Mouse (Mus musculus) left cerebral cortex, postnatal 4 days (tissue): ENCODE measurements around the gene Abca1. TPM values are rescaled to one million over a fixed set of nuclear protein-coding genes. Genes with fewer than 3 reads are reported as not detected.

ENCODE experiments used
- DNase-seq: peaks from one replicate; pipeline ENCODE4 v3.0.0-alpha.2; 2022
- intact Hi-C: fragments of 180-260 bp; cut with DNase I; formaldehyde crosslinking; loops from one replicate; pipeline ENCODE4 v1.15.1; 2025
- total RNA-seq, 2 experiments: library from RNA; stranded (reverse); gene quantifications; 2 replicates each; pipeline ENCODE4 v1.2.3; 2021

The Abca1 gene
- total RNA-seq, 2 experiments from 2014 or later = 34.3 to 34.8 TPM

DNA sequence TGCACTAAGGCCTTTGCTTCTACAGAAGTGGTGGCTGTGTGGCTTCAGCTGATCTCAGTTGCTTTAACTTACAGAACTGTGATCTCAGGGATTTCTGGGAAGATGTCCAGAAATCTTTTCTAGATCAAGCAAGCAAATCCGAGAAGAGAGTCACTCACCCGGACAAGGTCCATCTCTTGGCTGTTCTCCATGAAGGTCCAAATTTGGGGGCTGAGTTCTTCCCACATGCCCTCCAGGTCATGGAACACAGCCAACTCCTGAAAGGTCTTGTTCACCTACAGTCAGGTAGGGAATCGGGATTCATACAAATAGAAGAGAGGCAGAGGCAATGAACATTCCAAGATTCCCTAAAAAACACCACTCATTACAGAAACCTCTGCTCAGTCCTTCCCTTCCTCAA lies 70.1 kb downstream of the Abca1 start:
- no peak for DNase-seq
- intact Hi-C loops = no loop called here

DNA sequence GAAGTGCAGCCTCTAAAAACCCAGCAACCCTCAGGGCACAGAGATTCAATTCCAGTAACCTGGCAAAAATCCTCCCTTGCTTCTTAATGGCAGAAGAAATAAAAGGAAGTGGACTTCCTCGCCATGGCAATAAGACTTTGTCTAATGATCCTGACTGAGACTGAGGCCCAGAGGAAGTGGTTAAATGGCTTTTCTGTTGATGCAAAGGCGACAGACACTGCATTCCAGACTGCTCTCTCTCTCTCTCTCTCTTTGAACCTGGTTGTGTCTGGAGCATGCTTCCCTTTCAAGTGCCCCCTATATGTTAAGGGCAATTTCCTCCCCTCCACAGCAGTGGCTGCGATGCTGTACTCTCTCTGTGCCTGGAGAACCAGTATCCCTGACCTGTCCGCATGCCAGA lies 70.7 kb downstream of the Abca1 start:
- intact Hi-C loops = no loop called here
- no peak for DNase-seq

DNA sequence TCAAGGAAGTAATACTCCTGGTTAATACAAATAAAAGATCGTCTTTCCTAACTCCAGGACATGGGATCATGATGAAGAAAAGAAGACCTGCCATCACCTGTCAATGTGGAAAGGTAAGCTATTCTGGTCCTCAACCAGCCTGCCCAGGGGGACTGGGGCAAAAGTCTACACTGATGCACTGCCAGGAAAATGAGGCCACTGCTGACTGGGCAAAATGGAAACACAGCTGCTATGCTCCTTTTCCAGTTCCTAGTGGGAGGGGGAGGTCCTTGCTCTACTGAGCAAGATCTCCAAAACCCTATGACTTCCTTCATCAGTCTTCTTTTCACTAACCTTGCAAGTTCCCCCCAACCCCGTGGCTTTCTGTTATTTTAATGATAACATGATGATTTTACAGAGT lies 73.1 kb downstream of the Abca1 start:
- no peak for DNase-seq
- intact Hi-C loops = no loop called here

DNA sequence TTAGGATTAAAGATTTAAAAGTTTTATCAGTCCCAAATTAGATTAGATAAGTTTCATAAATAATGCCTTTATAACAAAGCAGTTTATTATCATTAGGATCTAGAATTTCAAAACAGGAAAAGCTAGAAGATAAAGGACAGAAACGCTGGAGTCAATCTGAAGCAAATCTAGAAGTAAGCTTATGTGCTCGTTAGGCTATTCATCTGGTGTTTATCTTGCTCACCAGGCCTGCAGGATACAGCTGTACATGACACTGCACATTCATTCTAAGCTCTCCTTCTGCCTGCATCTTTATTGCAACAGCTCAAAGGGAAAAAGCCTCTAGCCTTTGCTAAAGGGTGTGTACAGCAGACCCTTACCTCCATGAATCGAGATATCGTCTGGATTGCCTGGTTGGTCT lies 74.1 kb downstream of the Abca1 start:
- intact Hi-C loops = no loop called here
- no peak for DNase-seq

DNA sequence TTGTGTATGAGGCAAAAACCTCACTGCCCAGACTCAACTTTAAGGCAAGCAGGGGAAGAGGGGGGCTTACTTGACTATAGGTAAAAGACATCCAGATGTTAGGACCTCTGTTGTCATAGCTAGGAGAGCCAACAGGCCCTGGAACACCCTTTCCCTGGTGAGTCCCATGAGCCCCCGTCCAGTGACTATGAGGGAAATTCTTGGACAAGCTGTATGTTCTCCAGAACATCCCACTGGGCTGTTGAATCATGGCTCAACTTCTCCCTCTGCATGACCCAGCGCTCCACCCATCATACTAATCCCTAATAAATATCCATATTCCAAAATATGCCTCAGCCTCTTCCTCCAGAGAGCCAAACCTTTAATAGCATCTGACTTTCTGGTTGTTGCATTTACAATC lies 76.6 kb downstream of the Abca1 start:
- intact Hi-C loops = no loop called here
- DNase-seq = no peak

DNA sequence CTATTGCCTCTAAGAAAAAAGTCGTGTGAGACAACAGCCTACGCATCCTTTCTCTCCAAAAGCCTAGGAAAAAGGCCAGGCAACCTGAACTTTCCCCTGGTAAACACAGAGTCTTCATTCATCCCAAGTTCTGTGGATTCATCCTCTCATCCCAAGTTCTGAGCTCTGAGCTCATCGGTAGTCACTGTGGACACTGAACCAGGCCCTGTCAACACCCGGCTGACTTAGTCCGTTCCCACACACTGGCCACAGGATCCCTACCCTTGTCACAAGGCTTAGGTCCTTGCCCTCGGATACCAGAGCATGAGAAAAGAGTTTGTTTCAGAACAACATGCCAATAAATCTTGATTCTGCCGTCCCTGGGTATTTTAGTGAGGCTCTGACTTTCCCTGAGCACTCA lies 77.2 kb downstream of the Abca1 start:
- intact Hi-C loops = no loop called here
- DNase-seq = no peak

DNA sequence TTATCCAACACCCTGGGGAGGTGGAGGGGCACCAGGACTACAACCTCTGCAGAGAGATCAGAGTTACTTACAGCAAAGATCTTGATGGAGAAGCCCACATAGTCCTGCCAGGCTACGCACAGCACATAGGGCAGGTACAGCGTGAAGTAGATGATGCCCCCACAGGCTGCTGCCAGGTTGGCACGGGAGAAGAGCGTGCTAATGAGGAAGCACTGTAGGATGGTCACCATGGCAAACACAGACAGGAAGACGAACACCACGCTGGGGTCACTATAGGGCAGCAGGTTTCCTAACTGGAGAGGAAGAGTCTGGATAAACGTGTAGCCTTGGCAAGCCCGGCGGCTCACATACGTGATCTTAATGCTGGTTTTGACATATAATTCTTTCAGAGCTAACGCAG lies 77.8 kb downstream of the Abca1 start:
- DNase-seq = no peak
- intact Hi-C loops = no loop called here

DNA sequence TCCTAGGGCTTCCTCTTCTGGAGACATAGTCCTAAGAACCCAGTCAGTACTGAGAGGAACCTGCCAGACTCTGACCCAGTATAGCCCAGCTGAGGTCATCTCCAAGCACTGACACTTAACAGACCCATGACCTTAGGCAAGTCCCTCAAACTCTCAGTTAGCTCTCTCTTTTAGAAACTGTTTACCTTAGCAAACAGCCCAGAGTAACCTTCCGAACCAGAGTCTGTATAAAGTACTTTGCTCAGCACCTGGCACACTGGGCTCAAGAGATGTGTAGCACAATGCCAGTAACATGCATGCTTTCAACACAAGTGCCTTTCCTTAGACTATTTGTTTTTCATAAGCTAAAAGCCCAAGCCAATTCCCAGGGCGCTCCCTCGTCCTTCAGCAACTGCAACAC lies 79.4 kb downstream of the Abca1 start:
- intact Hi-C loops = no loop called here
- DNase-seq = no peak

DNA sequence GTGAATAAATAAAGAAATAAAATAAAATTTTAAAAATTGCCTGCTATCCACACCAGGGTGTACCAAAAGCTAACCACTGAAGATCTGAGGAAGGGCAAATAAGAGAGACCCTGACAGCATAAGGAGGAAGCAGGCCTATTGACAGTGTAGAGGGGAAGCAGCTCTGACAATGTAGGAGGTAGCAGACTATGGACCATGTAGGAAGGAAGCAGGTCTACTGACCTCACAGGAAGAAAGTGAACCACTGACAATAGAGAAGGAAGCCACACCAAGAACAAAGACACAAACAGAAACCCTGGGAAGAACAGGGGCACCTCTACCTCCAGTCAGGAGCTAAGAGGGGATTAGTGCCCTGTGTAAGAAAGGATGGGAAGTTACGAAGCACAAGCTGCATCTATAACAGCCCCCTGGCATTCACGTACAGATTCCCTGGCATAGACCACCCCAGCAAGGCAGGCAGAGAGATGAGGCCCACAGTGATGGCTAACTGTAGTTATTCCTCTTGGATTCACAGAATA lies 80.8 kb downstream of the Abca1 start:
- intact Hi-C loops = no loop called here
- DNase-seq = no peak

DNA sequence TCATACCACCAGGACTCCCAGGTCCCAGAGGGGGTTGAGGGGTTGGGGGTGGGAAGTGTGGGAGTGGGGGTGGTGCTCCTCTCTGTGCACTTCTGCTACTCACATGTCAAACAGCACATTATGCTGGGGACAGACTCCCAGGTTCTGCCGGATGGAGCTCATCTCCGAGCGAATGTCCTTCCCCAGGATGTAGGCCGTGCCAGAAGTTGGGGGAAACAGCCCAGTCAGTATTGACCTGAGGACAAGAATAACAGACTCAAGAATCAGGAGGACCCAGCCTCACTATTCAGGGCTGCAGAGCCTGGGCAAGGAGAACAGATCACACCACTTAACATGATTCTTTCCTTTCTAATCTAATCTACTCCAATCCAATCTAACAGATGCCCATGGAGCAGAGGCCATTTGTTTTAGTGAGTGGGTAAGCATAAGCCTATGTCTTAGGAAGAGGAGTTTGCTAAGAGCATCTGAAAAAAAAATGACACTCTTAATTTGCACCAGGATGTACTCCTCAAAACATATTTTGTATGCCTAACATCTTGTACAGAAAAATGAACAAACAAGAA lies 82.8 kb downstream of the Abca1 start:
- intact Hi-C loops = no loop called here
- DNase-seq = no peak

DNA sequence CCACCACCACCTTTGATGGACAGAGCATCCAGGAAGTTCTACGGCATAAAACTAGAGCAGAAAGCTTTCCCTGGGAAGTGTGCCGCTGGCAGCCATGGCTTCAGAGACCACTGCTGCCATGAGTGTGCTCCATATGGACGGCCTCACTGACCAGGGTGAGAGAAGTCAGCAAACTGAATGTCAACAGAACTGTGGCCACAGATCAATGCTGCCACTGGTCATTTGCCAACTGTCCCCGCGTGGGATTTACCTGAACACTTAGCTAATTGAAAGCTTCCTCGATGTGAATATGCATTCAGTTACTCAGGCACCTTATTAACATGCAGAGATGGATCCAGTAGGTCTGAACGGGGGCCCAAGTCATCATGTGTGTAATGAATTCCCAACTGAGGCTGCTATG lies 86.7 kb downstream of the Abca1 start:
- DNase-seq = no peak
- intact Hi-C loops = no loop called here

DNA sequence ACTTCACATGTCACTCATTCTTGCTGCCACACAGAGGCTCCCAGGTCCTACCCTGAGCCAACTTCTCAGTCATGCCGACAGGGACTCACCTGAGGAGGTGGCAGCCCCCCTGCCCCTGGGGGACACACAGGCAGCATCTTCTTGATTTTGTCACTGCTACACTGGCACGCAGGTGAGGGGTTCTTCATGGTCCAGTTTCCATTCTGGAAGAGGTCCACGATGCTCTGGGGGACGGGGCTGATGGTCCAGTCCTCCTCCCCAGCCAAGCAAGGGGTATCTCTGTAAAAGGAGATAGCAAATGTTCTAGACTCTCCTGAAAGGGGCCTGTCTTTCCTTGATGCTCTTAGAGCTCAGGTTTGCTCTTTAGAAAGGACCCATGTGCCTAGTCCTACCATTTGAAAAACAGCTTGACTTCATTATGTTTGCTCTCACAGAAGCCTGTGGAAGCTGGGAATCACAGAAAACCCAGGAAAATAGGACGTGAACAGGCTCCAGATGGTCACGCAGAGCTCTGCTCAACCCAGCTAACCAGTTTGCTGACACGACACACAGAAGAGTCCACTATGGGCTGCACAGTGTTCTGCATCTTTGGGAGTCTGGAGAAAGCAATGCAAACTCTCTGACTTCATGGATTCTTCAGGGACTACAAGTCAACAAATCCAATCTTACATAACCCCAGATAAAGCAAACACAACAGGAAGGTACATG lies 97.2 kb downstream of the Abca1 start:
- DNase-seq = no peak
- intact Hi-C loops = no loop called here

DNA sequence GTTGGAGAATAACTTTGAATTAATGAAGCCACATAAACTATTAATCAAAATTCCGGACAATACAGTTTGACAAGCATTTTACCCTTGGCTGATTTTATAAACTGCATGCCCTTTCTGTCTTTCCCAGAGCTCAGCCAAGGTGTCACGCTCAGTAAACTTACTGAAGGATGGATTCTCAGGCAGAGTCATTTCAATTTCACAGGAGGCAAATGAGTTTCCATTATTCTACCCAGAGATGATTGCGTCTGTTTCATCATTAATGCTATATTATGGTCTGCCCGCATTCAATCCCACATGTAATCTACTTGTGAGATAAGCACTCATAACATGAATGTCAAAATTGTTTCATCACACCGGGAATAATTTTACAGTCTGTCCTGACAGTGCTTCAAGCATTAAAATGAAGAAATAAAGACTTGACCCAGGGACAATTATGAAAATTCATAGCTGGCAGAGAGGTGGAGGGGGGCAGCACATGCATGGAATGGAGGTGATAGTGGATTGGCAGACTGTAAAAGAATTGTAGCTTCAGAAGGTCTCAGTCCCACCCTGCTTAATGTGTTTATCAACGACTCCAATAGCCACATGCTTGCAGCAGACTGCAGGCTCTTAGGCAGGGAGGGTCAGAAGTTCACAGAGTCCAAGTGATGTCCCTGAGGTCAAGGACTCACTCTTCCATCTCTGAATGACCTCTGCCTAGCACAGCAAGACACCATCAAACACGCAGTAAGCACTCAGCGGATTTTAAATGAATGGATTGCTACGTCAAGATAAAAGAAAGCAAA lies 113.3 kb downstream of the Abca1 start:
- intact Hi-C loops = no loop called here
- no peak for DNase-seq

DNA sequence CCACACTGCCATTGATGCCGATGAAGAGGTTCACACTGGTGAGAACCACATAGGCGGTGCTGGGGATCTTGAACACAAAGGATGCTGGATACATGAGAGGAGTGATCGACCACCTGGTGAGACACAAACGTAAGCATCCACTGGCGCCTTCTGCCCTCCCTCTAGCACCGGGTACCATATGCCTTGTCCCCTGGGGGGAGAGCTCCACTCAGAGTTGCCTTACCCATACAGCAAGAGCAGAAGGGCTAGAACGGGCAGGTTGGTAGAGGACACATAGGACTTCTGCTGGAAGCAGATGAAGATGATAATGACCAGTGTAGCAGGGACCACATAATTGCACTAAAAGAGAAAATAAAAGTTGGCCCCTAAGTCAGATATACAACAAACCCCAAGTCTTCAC lies 113.9 kb downstream of the Abca1 start:
- intact Hi-C loops = no loop called here
- peak; percentile 3 for DNase-seq

DNA sequence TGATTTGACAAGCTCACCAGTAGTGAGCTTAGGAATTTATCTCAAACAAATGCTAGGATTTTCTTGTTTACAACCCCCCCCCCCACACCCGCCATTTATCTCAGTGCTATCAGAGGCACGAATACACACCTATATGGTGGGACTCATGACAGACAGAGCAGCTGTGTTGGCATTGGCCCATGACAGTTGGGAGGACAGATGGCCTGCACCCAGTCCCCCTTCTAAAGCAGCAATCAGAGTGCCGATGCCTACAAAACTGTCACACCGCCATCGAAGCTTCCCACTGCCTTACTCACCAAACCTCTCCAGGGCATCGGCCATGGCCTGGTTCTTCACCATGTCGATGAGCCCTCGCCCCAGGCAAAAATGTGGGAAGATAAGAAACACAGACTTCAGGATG lies 115.9 kb downstream of the Abca1 start:
- intact Hi-C loops = no loop called here
- peak; percentile 83 for DNase-seq

DNA sequence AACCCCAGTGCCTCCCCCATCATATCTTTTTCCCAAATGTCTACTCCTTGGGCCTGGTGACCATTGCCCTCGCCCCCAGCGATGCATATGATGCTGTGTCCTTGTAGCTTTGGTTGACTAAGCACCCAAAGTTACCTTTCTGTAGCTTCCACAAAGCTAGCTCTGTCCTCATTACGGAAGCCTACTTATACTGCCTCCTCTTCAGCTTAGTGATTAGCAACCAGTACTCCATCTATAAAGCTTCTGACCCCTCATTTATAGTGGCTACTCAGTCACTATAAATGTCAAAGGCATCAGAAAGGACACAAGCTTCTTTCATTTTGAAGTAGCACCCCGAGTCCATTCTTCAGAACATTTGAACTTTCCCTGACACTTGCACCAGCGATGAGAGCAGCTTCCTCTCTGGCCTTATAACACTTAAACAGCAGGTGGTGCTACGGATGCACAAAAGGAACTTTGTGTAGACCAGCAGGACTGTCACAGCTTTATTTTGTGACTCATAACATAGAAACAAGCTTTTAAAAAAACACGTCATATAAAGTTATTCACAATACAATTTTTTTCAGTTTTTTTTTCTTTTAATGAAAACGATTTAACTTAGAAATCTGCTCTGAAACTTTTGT lies 129.3 kb downstream of the Abca1 start:
- intact Hi-C loops = loop anchor here (10.0 kb wide), 2 partner anchors 324 to 564 kb away; no protein-coding TSS in a partner anchor
- DNase-seq = peak; percentile 15

DNA sequence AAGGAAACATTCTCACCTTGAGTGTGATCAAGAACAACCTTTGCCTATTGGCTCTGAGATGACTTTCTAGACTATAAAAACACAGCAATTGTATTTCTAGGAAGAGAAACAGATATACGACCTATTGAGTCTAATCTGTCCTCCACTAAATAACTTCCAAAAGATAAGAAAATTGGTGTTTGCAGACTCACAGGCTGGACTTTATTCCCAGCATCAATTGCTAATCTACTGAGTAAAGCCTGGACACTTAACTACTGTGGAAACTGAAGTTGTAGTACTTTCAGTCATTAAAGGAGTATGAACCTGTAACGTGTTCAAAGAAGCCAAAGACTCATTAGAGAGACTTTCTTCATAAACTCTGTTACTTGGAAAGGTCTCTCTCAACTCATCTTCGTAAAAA lies 131.9 kb downstream of the Abca1 start:
- intact Hi-C loops = no loop called here
- DNase-seq = no peak

DNA sequence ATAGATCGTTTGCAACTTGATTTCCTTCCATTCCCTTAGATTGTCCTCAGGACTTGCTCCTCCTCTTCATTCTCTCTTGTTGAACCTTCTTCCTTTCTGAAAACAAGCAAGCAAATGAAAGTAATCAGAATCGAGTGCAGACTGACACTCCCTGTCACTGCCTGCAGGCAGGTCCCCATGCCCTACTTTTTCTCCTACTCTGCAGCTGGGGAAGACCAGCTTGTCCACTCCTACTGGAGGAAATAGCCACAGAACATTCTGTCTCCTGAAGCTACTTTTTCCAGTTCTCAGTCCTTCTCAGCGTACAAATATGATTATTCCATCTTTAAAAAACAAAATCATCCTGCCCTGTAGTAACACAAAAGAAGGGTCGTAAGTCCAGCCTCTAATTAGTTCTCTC lies 135.3 kb downstream of the Abca1 start:
- intact Hi-C loops = no loop called here
- no peak for DNase-seq

DNA sequence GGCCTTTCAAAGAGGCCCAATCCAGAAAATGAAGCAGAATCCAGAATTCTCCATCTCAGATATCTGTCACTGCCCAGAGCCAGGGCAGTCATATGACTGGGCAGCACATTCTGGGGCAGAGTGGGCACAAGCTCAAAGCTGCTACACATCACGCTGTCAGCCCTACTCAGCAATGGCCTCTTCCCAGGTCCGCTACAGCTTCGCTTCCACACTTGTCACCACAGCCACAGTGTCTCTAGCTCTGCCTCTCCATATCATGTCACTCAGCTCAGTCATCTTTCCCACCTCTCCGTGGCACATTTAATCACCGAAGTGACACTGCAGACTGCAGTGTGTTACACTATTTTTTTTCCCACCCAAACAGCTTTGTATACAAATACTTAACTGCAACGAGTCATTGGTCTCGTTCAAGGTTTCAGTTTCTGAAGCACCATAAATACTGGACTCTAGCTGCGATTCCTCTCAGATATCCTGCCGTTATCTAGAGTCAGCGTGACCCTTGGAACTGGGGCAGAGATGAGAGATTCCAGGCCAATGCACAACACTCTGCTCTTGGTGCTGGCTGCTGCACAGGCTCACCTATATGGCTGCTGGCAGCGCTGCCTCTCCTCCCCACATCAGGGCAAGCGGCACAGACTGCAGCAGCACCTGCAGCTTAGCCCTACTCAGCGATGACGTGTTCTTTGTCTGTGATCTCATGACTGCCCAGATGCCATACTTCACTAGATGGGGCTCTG lies 136.3 kb downstream of the Abca1 start:
- no peak for DNase-seq
- intact Hi-C loops = no loop called here

DNA sequence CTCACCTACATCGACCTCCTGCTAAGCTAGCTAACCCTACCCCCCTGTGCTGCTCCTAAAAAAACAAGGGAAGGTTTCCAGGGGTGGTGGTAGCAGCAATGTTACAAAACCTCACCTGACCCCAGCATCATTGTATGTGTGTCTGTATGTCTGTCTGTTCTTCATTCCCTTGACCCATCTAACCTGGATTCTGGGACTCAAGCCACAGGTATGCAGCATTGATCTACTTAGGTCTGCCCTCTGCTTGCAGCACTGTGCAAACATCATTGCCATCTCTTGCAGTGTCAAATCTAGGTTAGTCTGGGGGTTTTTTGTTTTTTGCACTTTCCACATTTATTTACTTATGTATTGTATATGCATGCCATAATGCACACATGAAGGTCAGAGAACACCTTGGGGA lies 141.3 kb downstream of the Abca1 start:
- intact Hi-C loops = no loop called here
- no peak for DNase-seq

DNA sequence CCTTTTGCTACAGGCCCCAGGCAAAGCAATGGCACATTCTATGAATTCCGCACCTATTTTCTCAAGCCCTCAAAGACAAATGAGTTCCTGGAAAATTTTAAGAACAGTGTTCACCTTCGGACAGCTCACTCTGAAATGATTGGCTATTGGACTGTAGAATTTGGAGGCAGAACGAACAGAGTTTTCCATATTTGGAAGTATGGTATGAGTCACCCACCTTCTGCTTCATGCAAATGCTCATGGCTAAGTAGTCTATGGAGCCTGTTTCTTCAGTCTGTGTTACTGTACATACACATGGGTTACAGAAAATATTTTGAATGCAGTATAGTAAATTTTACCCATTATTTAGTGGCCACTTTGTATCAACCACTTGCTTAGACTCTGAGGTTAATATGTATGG lies 144.7 kb downstream of the Abca1 start:
- intact Hi-C loops = no loop called here
- no peak for DNase-seq
